Mouse (Mus musculus) right cerebral cortex, postnatal 10 days (tissue): Measurements from ENCODE around the gene Frmpd1.

ENCODE experiments used
- DNase-seq, 2 experiments: peaks; one replicate each; pipeline ENCODE4 v3.0.0; 2021; ENCODE audit warnings: low spot score in 2 of 2

Frmpd1 gene

GRCm38 (mm10) chr4:45184521-45185330, at the start of gene Frmpd1:
TSS of gene Frmpd1 (plus strand) at chr4:45184875.
- DNase-seq = peak; percentile 73 to 75

DNA sequence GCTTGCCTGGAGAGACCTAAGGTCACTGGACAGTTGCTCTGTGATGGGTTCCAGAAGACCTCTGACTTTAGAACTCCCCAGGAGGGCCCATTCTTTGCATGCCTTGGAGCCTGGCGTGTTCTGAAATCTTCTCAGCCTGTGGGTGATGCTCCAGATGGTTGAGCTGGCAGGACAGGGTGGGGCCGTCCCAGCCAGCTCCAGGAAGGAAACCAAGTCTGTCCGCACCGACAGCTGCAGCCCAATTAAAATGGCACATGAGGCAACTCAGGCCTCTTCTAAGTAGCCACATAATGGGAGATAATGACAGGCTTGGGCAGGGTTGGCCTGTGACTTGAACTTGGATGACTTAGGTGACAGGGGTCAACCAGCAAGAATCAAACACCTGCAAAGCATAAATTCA, 47.0 kb upstream of the Frmpd1 start:
- no peak for DNase-seq

- no peak for DNase-seq
These were observed 42.8 kb upstream of the Frmpd1 start for GRCm38 (mm10) chr4:45141835-45142234.

DNA sequence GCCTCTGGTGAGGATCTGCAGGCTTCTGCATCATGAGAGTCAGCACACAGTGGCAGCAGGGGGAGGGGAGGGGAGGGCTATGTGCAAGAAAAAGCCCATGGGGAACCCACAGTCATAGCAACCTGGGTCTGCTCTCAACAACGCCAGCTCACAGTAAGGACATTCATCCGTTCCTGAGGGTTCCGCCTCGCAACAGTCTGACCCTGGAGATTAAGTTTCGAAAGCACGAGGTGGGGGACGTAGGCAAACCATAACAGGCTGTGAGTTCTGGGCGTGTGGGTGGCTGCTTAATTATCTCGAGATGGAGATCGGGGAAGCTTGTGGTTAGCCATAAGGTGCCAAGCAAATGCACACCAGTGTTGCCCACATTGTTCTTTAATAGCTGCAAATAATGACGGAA, 42.3 kb upstream of the Frmpd1 start:
- DNase-seq = peak; percentile 35 to 41

DNA sequence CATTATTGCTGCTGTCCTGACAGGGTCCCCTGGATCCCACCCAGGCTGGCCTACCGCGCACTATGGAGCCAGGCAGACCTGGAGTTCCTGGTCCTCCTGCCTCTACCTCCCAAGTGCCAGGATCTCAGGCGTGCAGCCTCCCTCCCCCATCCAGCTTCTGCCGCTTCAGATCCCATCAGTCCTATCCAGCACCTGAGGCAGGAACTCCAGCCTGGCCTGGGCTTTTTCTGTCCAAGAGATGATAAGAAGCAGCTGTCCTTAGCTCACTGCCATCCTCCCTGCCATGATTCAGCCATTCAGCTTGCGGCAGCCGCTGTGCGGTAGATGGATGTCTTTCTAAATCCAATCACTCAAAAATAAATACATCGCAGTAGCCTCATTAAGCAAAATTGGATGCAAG, 41.7 kb upstream of the Frmpd1 start:
- peak; percentile 27 to 38 for DNase-seq

GRCm38 (mm10) chr4:45156433-45156832, 28.2 kb upstream of the Frmpd1 start:
- DNase-seq = no peak

GRCm38 (mm10) chr4:45158608-45159007, 26.1 kb upstream of the Frmpd1 start:
- no peak for DNase-seq

DNA sequence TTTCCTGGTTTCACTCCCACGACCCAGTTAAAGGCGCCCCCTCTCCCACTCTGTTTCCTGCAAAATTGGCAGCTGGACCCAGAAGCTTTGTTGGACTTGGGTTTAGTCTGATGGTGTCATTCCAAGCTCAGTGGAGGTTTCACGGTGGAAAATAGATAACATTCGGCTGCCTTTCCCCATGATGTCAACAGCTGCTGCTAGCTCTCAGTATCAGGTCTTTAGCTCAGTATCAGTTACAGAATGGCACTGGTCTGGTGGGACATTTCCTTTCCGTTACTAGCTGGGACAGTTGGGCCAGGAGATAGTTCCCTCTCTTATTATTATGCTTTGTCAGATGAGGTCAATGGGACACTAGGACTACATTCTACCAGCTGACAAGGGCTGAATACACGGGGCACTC, 23.9 kb upstream of the Frmpd1 start:
- no peak for DNase-seq

GRCm38 (mm10) chr4:45163711-45164110, 21.0 kb upstream of the Frmpd1 start:
- no peak for DNase-seq

- DNase-seq = no peak
These were observed 19.2 kb upstream of the Frmpd1 start for GRCm38 (mm10) chr4:45165477-45165876.

GRCm38 (mm10) chr4:45165955-45166354, 18.7 kb upstream of the Frmpd1 start:
- no peak for DNase-seq

DNA sequence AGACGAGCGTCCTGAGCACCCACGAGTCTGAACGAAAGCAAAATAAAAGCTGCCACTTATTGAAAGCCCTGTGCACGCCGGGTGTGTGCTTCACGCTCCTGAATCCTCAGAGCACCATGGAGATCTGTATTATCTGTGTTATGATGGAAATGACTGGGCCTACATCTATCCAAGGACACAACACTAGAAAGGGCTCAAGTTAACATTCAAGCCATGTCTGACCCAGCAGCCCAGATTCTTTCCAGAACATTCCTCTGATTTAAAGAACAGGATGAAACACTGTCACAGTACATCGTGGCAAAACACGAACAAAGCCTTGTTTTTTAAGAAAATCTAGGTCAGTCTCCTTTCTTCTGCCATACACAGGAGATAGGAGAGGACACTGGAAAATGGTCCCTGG, 13.3 kb upstream of the Frmpd1 start:
- DNase-seq = no peak

DNA sequence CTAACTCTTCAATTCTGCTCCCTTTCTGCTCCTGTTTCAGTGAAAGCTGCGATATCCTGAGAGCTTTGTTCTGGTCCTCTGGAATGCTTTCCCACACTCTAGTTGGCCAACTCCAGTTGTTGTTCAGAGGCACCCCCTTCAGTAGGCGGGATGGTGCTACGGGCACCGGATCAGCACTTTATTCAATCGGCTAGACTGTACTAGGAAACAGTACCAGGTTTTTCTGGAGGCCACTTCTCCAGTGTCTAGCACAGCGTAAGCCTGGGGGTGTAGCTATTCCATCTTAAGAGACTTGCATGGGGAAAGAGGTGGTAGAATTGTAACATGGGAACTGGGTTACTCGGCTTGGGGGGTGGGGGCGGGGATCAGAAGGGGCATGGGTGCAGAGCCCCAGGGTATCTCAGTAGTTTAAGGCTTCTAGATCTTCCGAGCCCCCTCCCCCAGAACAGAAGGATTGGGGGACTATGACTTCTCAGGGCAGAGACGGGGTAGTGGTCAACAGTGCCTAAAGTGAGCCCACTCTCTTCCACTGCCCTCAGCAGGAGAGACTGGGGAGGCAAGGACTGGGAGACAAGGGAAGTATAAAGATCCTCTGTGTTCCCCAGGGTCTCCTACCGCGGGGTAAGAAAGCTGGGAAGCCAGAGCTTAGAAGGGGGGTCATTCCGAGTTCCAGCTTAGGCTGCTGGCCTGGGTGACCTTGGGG, 706 bp upstream of the Frmpd1 start:
- peak; percentile 53 to 62 for DNase-seq

DNA sequence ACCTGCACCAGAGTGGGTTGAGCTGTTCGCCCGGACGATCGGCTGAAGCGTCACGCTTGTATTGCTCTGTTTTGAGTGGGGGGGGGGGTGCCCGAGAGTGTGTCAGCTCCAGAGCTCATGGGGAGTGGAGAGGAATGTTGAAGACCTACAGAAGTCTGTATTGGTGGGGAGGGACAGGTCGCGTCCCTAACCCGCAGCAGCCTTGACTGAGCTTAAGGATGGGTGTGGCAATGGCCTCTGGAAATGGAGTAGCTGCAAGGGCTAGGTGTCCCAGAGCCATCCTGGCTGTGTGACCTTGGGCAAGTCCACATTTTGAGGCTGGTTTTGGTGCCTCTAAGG, 625 bp downstream of the Frmpd1 start:
- no peak for DNase-seq

DNA sequence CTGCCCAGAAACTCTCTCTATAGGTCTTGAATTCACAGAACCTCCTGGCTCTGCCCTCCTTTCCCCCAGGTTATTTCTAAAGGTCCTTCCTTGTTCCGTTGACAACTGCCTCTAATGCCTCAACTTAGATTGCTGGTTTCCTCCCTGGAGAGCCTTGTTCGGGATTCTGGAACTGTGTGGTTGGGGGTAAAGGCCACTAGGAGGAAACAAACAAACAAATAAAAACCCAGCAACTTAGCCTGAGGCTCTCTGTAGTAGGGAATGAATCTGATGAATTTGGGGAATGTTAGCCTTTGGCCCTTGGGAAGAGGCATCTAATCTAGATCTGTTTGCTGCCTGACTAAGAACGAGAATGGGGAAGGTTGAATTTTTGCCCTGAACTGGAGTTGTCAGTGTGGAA, 13.6 kb downstream of the Frmpd1 start:
- no peak for DNase-seq

DNA sequence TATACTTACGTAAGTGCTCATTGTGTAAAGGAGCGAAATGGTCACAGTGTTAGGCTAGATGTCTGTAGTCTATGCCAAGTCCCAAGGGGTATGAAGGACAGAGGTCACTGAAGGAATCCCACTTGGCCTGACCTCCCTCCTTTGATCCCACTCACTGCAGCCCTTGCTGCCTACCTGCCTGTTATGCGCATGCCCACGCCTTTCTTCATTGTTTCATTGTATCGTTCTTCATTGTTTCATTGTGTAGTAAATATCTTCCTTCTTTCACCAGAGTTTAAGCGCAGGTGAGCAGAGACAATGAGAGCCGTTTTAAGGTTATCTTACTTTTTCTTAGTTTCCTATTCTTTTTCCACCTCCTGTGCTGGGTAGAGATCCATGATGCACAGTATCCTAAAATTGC, 18.6 kb downstream of the Frmpd1 start:
- DNase-seq = no peak

DNA sequence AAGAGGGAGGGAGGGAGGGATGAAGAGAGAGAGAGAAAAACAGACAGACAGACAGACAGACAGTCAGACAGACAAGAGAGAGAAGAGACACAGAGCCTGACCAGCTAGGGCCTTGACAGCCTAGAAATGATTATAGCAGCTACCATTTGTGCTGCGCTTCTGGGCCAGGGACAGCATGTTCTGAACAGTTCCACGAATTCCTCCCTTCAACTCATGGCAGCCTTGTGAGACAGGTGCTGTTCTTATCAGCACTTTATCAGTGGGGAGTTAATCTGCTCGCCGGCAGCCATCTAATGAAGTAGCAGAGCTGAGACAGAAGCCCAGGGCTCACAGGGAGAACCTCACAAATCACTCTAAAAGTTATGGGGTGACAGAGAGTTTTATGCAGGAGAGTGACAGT, 22.8 kb downstream of the Frmpd1 start:
- DNase-seq = no peak

DNA sequence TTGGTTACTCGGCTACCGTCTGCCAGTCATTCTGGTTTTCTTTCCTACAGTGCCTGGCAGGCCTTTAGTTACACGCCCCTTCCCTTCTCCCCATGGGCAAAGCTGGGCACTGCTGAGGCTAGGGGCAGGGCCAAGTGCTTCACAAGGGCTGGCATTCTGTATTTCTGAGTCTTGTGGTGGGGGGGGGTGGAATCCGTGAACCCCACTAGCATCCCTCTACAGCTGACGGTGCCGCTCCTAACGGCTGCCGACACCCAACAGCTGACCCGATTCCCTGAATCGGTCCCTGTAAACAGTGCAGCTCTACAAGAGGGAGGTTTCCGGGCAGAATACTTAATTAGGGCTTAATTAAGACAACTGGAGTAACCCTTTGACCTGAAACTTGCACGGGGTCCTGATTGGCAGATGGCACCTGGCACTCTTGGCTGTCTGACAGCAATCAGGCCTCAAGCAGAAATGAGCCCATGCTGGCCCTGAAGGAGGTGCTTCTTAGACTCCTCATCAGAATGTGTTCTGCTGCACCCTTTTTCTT, 24.2 kb downstream of the Frmpd1 start:
- DNase-seq = peak; percentile 68 to 72

- DNase-seq = no peak
These were observed 27.8 kb downstream of the Frmpd1 start for GRCm38 (mm10) chr4:45212342-45213063.

DNA sequence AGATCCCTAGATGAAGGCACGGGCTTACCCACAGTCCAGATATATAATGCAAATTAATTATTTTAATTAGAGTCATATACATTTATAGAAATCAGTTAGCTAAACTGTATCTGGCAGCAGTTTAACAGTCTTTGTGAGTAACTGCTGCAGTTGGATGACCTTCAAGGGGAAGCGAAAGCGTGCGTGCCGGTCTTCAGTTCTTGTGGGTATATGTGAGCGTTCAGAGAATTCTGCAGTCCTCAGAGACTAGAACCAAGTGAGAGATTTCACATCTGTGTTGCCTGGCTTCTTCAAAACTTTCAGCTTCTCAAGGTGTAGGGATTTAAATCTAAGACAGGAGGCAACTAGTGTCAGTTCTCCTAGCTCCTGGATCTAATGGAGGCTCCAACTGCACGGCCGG, 35.3 kb downstream of the Frmpd1 start:
- no peak for DNase-seq

DNA sequence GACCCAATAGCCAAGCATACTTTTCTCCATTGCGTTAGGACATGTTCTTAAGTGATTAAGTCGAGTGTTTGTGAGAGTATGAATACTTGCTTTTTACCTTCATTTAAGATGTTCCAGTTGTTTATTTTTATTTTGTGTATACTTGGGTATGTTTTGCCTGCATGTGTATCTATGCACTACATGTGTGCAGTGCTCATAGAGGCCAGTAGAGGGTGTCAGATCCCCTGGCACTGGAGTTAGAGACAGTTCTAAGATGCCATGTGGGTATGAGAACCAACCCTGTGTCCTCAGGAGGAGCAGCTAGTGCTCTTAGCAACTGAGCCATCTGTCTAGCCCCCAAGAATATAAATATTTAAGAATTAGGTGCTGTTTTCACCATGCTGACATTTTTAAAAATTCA, 37.7 kb downstream of the Frmpd1 start:
- DNase-seq = no peak

DNA sequence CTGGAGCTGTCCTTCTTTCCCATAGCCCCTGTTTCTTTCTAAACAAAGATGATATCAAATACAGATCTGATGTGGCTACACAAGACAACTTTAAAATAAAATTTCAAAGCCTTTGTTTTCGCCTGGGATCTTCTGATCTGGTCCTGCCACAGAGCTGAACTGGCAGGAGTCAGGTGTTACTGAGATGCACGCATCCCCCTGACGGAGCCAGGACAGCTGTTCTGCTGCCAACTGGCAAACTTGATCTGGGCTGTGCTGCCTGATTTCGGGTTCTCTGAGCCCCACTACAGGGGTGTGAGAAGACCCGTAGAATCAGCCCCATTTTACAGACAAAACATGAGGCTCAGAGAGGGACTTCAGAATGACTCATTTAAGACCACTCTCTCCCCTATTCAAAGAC, 45.6 kb downstream of the Frmpd1 start:
- DNase-seq = no peak

DNA sequence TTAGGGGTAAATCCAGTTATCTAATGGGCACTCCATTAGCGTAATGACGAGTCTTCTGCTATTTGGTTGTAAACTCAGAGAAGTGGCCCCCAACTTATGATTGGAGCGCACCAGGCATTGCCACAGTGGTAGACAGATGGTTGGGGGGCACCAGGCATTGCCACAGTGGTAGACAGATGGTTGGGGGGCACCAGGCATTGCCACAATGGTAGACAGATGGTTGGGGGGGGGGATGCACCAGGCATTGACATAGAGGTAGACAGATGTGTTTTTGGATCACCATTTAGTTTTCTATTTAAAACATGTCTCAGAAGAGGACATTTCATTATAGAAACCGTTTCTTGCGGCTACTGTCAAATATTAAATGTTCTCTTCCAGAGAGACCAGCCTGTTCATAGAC, 53.6 kb downstream of the Frmpd1 start:
- no peak for DNase-seq
